Mouse (Mus musculus): ENCODE data around the gene Hnrnph3. TPM values are rescaled to one million over a fixed set of nuclear protein-coding genes. Genes with fewer than 3 reads are reported as not detected.
A peak's percentile ranks its signal among the peaks of the same experiment; 100 is the strongest.
"Not testable (repeated sequence)": the region's sequence is repeated elsewhere in the genome, so short reads cannot be mapped to it uniquely, and the experiment has no call there.

Gene Hnrnph3
- polyA plus RNA-seq, 1 experiment from 2014 or later, result 108 TPM

DNA sequence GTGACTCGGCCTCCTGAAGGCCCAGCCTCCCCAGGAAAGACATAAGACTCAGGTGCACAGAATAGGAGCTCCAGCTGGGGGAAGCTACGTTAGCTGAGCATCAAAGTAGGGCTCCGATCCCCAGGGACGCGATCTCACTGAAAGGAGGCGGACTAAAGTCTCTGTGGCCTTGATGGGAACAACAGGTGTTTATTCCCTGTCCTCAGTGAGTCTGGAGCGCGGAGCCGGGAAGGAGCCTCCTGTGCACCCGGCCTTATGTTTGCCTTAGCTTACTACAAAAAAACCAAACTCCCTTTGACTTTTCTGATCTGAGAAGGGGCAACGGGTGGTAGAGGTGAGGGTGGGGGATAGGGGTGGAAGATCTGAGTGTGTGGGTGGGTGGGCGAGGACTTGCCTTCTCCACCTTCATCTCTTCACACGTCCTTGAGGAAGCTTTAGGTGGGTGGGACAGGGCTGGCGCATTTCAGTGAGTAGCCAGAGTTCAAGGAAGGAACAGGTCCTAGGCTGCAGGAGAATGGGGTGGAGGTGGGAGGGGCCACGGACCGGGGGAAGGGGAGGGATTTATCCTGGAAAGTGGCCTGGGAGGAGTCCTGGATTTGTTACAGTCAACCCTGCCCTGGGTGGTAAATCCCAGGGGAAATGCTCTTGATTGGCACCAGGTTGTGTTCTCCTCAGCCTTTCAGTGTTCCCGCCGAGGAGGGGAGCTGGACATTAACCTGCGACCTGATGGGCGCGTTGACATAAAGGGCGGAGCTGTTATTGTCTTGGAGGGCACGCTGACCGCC lies 33.1 kb upstream of the Hnrnph3 start:
- H3K9ac ChIP-seq (ENCODE audit: low read length), result no peak overlapping the region
- H3K4me2 ChIP-seq (ENCODE audit: low read depth, low read length), result no peak overlapping the region
- H3K4me1 ChIP-seq (replicated peaks; ENCODE audit: control insufficient read depth, insufficient read depth, low read length), result no peaks in the 10 kb centered on the region
- WGBS, result 30% methylated on average over 24 of the region's 24 CpGs
- peak; percentile 51; the same call in 1 of the 2 replicates for ATAC-seq (ENCODE audit: low read depth)
- no peak overlapping the region for H3K27ac ChIP-seq (ENCODE audit: low read length)
- no peaks in the 10 kb centered on the region for H3K9me3 ChIP-seq (ENCODE audit: control insufficient read depth, low read length)
- 0 out of 2 replicates have a peak overlapping the region, but pooled peaks have one; percentile 3 for H3K4me3 ChIP-seq (ENCODE audit: low read length)
- H3K36me3 ChIP-seq (ENCODE audit: control insufficient read depth, insufficient read depth, low read length), result no peaks in the 10 kb centered on the region
- no peaks in the 10 kb centered on the region for H3K27me3 ChIP-seq (ENCODE audit: control insufficient read depth, insufficient read depth, low read depth, low read length)

DNA sequence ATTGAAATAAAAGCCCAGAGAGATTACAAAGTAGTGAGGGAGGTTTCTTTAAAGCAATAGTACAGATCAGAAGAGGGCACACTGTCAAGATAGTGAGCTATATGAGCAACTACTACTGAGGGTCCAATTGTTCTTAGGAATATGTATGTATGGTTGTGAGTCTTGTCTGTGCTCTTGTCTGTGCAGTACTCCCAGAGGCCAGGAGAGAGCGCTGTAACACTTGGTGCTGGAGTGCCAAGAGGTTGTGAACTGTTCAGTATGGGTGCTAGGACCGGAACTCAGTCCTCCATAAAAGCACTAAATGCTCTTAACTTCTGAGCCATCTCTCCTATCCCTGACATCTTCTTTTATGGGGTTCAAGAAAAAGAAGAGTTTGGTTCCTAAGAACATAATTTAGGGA lies 30.6 kb upstream of the Hnrnph3 start:
- H3K4me3 ChIP-seq (ENCODE audit: low read length), result no peak overlapping the region
- no peaks in the 10 kb centered on the region for H3K9me3 ChIP-seq (ENCODE audit: control insufficient read depth, low read length)
- no peaks in the 10 kb centered on the region for H3K27me3 ChIP-seq (ENCODE audit: control insufficient read depth, insufficient read depth, low read depth, low read length)
- 81% methylated on average over 2 of the region's 2 CpGs for WGBS
- ATAC-seq (ENCODE audit: low read depth), result no peak
- no peaks in the 10 kb centered on the region for H3K4me1 ChIP-seq (replicated peaks; ENCODE audit: control insufficient read depth, insufficient read depth, low read length)
- H3K4me2 ChIP-seq (ENCODE audit: low read depth, low read length), result no peak overlapping the region
- H3K9ac ChIP-seq (ENCODE audit: low read length), result no peak overlapping the region
- H3K36me3 ChIP-seq (ENCODE audit: control insufficient read depth, insufficient read depth, low read length), result no peaks in the 10 kb centered on the region
- H3K27ac ChIP-seq (ENCODE audit: low read length), result no peak overlapping the region

DNA sequence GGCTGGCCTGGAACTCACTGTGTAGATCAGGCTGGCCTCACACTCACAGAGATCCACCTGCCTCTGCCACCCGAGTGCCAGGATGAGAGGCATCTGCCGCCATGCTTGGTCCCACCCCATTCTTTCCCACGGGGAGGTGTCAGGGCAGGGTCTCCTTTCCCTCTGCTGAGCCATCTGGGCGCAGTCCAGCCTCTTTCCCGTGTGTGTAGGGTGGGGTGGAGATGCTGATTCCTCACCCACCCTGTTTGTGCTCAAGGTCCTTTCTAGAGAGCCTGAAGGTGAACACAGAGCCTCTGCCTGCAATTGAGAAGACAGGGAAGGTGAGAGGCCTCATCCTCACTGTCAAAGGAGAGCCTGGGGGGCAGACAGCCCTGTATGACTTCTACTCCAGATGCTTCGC lies 30.1 kb upstream of the Hnrnph3 start:
- H3K36me3 ChIP-seq (ENCODE audit: control insufficient read depth, insufficient read depth, low read length); H3K9me3 ChIP-seq (ENCODE audit: control insufficient read depth, low read length); H3K9ac ChIP-seq (ENCODE audit: low read length); H3K27me3 ChIP-seq (ENCODE audit: control insufficient read depth, insufficient read depth, low read depth, low read length); H3K27ac ChIP-seq (ENCODE audit: low read length); H3K4me1 ChIP-seq (replicated peaks; ENCODE audit: control insufficient read depth, insufficient read depth, low read length); H3K4me3 ChIP-seq (ENCODE audit: low read length); ATAC-seq (ENCODE audit: low read depth); H3K4me2 ChIP-seq (ENCODE audit: low read depth, low read length): not testable (repeated sequence)
- WGBS, result 79% methylated on average over 6 of the region's 6 CpGs

DNA sequence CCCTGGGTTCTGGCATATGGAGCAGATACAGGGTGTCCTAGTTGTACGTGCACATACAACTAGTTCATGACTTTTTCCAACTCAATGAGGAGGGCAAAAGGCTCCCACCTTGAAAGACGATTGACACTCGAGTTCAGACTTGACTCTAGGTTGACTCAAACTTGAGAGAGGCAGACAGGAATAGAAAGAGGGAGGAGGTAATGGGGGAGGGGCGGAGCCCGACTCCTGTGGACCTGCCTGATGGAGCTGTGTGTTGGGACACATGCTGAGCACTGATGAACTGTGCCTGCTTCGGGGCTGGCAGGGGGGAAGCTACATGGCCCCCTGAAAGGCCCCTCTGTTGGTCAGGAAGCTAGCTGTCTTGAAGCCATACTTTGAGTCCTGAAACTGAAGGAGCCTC lies 29.0 kb upstream of the Hnrnph3 start:
- Histone ChIP-seq H3K9me3 (ENCODE audit: control insufficient read depth, low read length) (no peaks in the 10 kb centered on the region), H3K9ac (ENCODE audit: low read length) (no peak overlapping the region), H3K4me2 (ENCODE audit: low read depth, low read length) (no peak overlapping the region), H3K27ac (ENCODE audit: low read length) (no peak overlapping the region), H3K36me3 (ENCODE audit: control insufficient read depth, insufficient read depth, low read length) (no peaks in the 10 kb centered on the region), H3K27me3 (ENCODE audit: control insufficient read depth, insufficient read depth, low read depth, low read length) (no peaks in the 10 kb centered on the region), H3K4me3 (ENCODE audit: low read length) (no peak overlapping the region), H3K4me1 (replicated peaks; ENCODE audit: control insufficient read depth, insufficient read depth, low read length) (no peaks in the 10 kb centered on the region)
- ATAC-seq (ENCODE audit: low read depth), result no peak
- 46% methylated on average over 6 of the region's 6 CpGs for WGBS

DNA sequence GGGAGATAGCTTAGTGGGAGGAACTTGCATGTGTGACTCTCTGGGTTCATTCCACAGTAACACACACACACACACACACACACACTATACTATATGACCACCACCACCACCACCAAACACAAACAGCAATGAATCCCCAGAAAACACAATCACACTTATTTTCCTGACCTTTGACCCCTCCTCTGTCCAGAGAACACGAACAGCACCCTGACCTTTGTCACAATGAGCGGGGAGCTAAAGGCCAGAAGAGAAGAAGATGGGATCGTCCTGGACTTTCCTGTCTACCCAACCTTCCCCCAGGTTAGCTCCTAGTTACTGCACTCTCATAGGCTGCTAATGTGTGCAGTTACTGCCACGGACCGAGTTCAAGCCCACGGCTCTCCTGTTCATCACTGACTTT lies 28.0 kb upstream of the Hnrnph3 start:
- 83% methylated on average over 6 of the region's 6 CpGs for WGBS
- ATAC-seq (ENCODE audit: low read depth), result no peak
- H3K36me3 ChIP-seq (ENCODE audit: control insufficient read depth, insufficient read depth, low read length), result no peaks in the 10 kb centered on the region
- no peak overlapping the region for H3K9ac ChIP-seq (ENCODE audit: low read length)
- H3K27me3 ChIP-seq (ENCODE audit: control insufficient read depth, insufficient read depth, low read depth, low read length), result no peaks in the 10 kb centered on the region
- no peaks in the 10 kb centered on the region for H3K4me1 ChIP-seq (replicated peaks; ENCODE audit: control insufficient read depth, insufficient read depth, low read length)
- no peak overlapping the region for H3K4me3 ChIP-seq (ENCODE audit: low read length)
- no peaks in the 10 kb centered on the region for H3K9me3 ChIP-seq (ENCODE audit: control insufficient read depth, low read length)
- H3K4me2 ChIP-seq (ENCODE audit: low read depth, low read length), result no peak overlapping the region
- H3K27ac ChIP-seq (ENCODE audit: low read length), result no peak overlapping the region

DNA sequence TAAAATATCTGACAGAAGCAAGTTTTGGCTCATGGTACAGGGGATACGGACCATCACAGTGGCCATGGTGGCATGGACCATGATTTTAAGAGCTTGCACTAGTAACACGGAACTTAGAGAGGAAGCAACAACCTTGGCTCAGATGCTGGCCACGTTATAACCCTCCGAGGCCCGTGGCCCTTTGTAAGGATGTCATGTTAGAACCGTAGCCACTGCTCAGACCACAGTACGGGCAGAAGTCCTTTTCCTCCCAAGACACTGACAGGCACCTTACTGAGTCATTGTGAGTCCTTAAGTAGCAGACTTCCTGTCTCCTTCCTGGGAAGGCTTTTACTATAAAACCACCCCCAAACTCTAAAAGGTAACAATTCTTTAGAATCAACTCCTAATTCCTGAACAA lies 27.2 kb upstream of the Hnrnph3 start:
- ATAC-seq (ENCODE audit: low read depth), result no peak
- Histone ChIP-seq H3K36me3 (ENCODE audit: control insufficient read depth, insufficient read depth, low read length) (no peaks in the 10 kb centered on the region), H3K9me3 (ENCODE audit: control insufficient read depth, low read length) (no peaks in the 10 kb centered on the region), H3K27me3 (ENCODE audit: control insufficient read depth, insufficient read depth, low read depth, low read length) (no peaks in the 10 kb centered on the region), H3K4me2 (ENCODE audit: low read depth, low read length) (no peak overlapping the region), H3K4me1 (replicated peaks; ENCODE audit: control insufficient read depth, insufficient read depth, low read length) (no peaks in the 10 kb centered on the region), H3K4me3 (ENCODE audit: low read length) (no peak overlapping the region), H3K9ac (ENCODE audit: low read length) (no peak overlapping the region), H3K27ac (ENCODE audit: low read length) (no peak overlapping the region)
- WGBS, result 74% methylated on average over 7 of the region's 7 CpGs

DNA sequence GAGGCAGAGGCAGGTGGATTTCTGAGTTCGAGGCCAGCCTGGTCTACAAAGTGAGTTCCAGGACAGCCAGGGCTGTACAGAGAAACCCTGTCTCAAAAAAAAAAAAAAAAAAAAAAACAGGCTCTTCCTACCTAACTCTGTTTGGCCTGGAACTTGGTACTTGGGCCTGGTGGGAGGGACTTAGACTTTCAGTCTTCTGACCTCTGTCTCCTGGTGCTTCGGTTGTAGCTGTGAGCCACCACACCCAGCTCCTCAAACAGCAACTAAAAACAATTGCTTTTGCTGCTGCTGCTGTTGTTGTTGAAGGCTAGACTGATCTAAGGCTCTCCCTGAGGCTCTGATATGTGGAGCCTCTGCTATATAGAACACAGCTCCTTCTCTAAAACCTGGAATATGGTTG lies 25.1 kb upstream of the Hnrnph3 start:
- no peaks in the 10 kb centered on the region for H3K4me1 ChIP-seq (replicated peaks; ENCODE audit: control insufficient read depth, insufficient read depth, low read length)
- no peak for ATAC-seq (ENCODE audit: low read depth)
- no peak overlapping the region for H3K27ac ChIP-seq (ENCODE audit: low read length)
- WGBS, result 90% methylated on average over 2 of the region's 2 CpGs
- H3K9ac ChIP-seq (ENCODE audit: low read length), result no peak overlapping the region
- H3K9me3 ChIP-seq (ENCODE audit: control insufficient read depth, low read length), result no peaks in the 10 kb centered on the region
- H3K4me2 ChIP-seq (ENCODE audit: low read depth, low read length), result no peak overlapping the region
- no peaks in the 10 kb centered on the region for H3K36me3 ChIP-seq (ENCODE audit: control insufficient read depth, insufficient read depth, low read length)
- H3K4me3 ChIP-seq (ENCODE audit: low read length), result no peak overlapping the region
- no peaks in the 10 kb centered on the region for H3K27me3 ChIP-seq (ENCODE audit: control insufficient read depth, insufficient read depth, low read depth, low read length)

DNA sequence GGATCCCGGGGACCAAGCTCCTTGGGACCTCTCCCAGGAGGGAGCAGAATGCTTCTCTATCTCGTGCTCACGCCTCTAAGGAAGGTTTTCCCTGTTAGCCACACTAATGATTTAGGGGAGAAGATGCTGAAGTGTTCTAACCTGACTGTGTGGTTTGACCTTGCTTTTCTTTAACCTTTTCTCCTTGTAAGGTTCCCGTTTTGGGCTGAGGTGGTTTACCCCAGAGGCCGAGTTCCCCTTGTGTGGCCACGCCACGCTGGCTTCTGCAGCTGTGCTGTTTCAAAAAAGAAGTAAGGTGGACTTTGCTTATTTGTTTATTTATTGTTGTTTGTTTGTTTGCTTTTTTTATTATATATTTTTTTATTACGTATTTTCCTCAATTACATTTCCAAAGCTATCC lies 23.7 kb upstream of the Hnrnph3 start:
- Histone ChIP-seq H3K9ac (ENCODE audit: low read length) (no peak overlapping the region), H3K36me3 (ENCODE audit: control insufficient read depth, insufficient read depth, low read length) (no peaks in the 10 kb centered on the region), H3K9me3 (ENCODE audit: control insufficient read depth, low read length) (no peaks in the 10 kb centered on the region), H3K27ac (ENCODE audit: low read length) (no peak overlapping the region), H3K4me2 (ENCODE audit: low read depth, low read length) (no peak overlapping the region), H3K4me3 (ENCODE audit: low read length) (no peak overlapping the region), H3K4me1 (replicated peaks; ENCODE audit: control insufficient read depth, insufficient read depth, low read length) (no peaks in the 10 kb centered on the region), H3K27me3 (ENCODE audit: control insufficient read depth, insufficient read depth, low read depth, low read length) (no peaks in the 10 kb centered on the region)
- 86% methylated on average over 8 of the region's 8 CpGs for WGBS
- ATAC-seq (ENCODE audit: low read depth), result no peak

DNA sequence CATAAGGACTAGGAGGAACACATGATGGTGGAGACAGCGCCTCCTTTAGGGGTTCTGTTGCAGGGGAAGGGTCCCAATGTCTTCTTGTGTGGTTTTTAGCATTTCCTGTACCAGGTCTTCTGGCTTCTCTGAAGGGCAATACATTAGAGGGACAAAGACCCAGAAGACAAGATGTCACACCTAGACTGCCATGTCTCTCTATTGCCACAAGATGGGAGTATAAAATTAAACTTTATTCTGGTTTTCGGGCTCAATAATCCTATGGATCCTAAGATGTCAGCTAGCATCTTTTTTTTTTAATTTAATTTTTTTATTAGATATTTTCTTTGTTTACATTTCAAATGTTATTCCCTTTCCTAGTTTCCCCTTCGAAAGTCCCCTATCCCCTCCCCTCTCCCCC lies 19.1 kb upstream of the Hnrnph3 start:
- Histone ChIP-seq H3K36me3 (ENCODE audit: control insufficient read depth, insufficient read depth, low read length) (no peaks in the 10 kb centered on the region), H3K4me2 (ENCODE audit: low read depth, low read length) (no peak overlapping the region), H3K9ac (ENCODE audit: low read length) (no peak overlapping the region), H3K27ac (ENCODE audit: low read length) (no peak overlapping the region), H3K27me3 (ENCODE audit: control insufficient read depth, insufficient read depth, low read depth, low read length) (no peaks in the 10 kb centered on the region), H3K9me3 (ENCODE audit: control insufficient read depth, low read length) (no peaks in the 10 kb centered on the region), H3K4me3 (ENCODE audit: low read length) (no peak overlapping the region), H3K4me1 (replicated peaks; ENCODE audit: control insufficient read depth, insufficient read depth, low read length) (no peaks in the 10 kb centered on the region)
- no peak for ATAC-seq (ENCODE audit: low read depth)
- WGBS, result 55% methylated on average over 3 of the region's 3 CpGs
